Mouse (Mus musculus) cerebellum, adult 9-10 months (tissue): ENCODE measurements at regions not wholly inside any gene's neighbourhood (a gene's known extent, or its start where the extent isn't known, plus 50 kb on each side); places are given as distances from the start of the nearest gene placed in this dataset.
"Not testable (repeated sequence)": the region's sequence is repeated elsewhere in the genome, so short reads cannot be mapped to it uniquely, and the experiment has no call there.

Experiments
- DNase-seq: peaks from one replicate; pipeline ENCODE4 v3.0.0; 2022

GRCm38 (mm10) chr3:149097026-149097425 lies 106.7 kb upstream of the Adgrl2 start:
- no peak for DNase-seq

GRCm38 (mm10) chr3:149092649-149093048 lies 102.3 kb upstream of the Adgrl2 start:
- DNase-seq, result no peak

GRCm38 (mm10) chr3:149090103-149090502 lies 99.7 kb upstream of the Adgrl2 start:
- no peak for DNase-seq

GRCm38 (mm10) chr3:149088621-149089128 lies 98.3 kb upstream of the Adgrl2 start:
- DNase-seq, result no peak

- no peak for DNase-seq
Measured at GRCm38 (mm10) chr3:149087488-149087887, 97.1 kb upstream of the Adgrl2 start.

GRCm38 (mm10) chr3:149086704-149087103 lies 96.3 kb upstream of the Adgrl2 start:
- DNase-seq, result no peak

- DNase-seq, result no peak
Measured at GRCm38 (mm10) chr3:149086086-149086485, 95.7 kb upstream of the Adgrl2 start.

- no peak for DNase-seq
Measured at GRCm38 (mm10) chr3:149084861-149085598, 94.7 kb upstream of the Adgrl2 start.

- no peak for DNase-seq
Measured at GRCm38 (mm10) chr3:149083391-149083790, 93.0 kb upstream of the Adgrl2 start.

- no peak for DNase-seq
Measured at GRCm38 (mm10) chr3:149078881-149079280, 88.5 kb upstream of the Adgrl2 start.

GRCm38 (mm10) chr3:149076928-149077551 lies 86.7 kb upstream of the Adgrl2 start:
- no peak for DNase-seq

- DNase-seq, result no peak
Measured at GRCm38 (mm10) chr3:149075488-149075851, 85.1 kb upstream of the Adgrl2 start.

GRCm38 (mm10) chr3:149074658-149075487 lies 84.5 kb upstream of the Adgrl2 start:
- no peak for DNase-seq

GRCm38 (mm10) chr3:149070201-149070600 lies 79.8 kb upstream of the Adgrl2 start:
- DNase-seq, result no peak

- no peak for DNase-seq
Measured at GRCm38 (mm10) chr3:149069436-149069835, 79.1 kb upstream of the Adgrl2 start.

- no peak for DNase-seq
Measured at GRCm38 (mm10) chr3:149068821-149069220, 78.5 kb upstream of the Adgrl2 start.

GRCm38 (mm10) chr3:149067758-149068157 lies 77.4 kb upstream of the Adgrl2 start:
- DNase-seq, result no peak

GRCm38 (mm10) chr3:149055077-149055476 lies 64.7 kb upstream of the Adgrl2 start:
- no peak for DNase-seq

GRCm38 (mm10) chr3:149052295-149052902 lies 62.0 kb upstream of the Adgrl2 start:
- DNase-seq, result not testable (repeated sequence)

GRCm38 (mm10) chr3:149045343-149045742 lies 55.0 kb upstream of the Adgrl2 start:
- DNase-seq, result no peak

GRCm38 (mm10) chr3:149043901-149044300 lies 53.5 kb upstream of the Adgrl2 start:
- DNase-seq, result no peak

GRCm38 (mm10) chr3:149042527-149042926 lies 52.2 kb upstream of the Adgrl2 start:
- DNase-seq, result no peak

- no peak for DNase-seq
Measured at GRCm38 (mm10) chr3:149041188-149041587, 50.8 kb upstream of the Adgrl2 start.
